Mouse (Mus musculus): ENCODE results near the gene Nr2c2. TPM values are rescaled to one million over a fixed set of nuclear protein-coding genes. Genes with fewer than 3 reads are reported as not detected.

The Nr2c2 gene
- total RNA-seq, 1 experiment = 20.8 TPM

DNA sequence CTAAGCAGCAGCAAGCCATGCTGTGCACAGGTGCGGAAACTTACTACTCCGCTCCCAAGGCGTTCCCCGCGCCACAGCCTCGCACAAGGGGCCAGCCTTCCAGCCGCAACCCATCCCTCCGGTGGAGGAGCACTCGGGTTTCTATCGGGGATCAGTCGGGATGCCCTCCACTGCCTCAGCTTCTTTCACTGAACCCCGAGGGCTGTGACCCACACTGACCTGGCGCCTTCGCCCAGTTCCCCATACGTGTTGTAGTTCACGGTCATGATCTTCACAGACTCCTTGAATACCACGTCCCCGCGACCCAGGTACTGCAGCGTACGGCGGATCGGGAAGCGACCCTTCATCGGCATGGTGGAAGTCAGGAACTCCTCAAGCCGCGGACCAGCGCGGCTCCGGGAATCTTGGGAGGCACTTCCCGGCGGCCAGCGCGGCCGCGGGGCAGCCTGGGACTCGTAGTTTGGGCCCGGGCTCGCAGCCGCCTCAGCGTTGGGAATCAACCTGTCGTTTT lies 92.5 kb downstream of the Nr2c2 start, which contains the start of gene Mrps25:
Mrps25 (minus strand) TSS at position 413 of the 511 bp plus-strand sequence.
- Histone ChIP-seq H3K9ac (ENCODE audit: insufficient read depth, low read depth, low read length, poor library complexity, severe bottlenecking) (peak within 1 kb of the TSS; percentile 96), H3K9me3 (ENCODE audit: control insufficient read depth, insufficient read depth, low read depth, low read length) (no peaks in the 10 kb centered on the region), H3K4me3 (ENCODE audit: insufficient read depth in 1 of 2, low read depth in 1 of 2, low read length in 2 of 2, poor library complexity in 1 of 2, severe bottlenecking in 1 of 2) (peak within 1 kb of the TSS; percentile 84 to 87), H3K27ac (ENCODE audit: insufficient read depth, low read depth, low read length, poor library complexity, severe bottlenecking) (no peak within 1 kb of the TSS), H3K4me1 (ENCODE audit: control insufficient read depth in 2 of 2, insufficient read depth in 2 of 2, low read length in 2 of 2, poor library complexity in 1 of 2) (peaks cover 0 to 5% of the 10 kb centered on the region in 2 experiments; a peak in 1 of 4 replicates), H3K36me3 (ENCODE audit: control insufficient read depth, insufficient read depth, low read length, poor library complexity, severe bottlenecking) (peaks cover 4% of the 10 kb centered on the region)
- TF ChIP-seq ZC3H11A (IDR thresholded peaks at IDR 0.05; ENCODE audit: borderline replicate concordance, low read depth, low read length) (no peak), CHD2 (IDR thresholded peaks at IDR 0.05; ENCODE audit: low read depth, low read length) (no peak), MAFK (IDR thresholded peaks at IDR 0.05; ENCODE audit: insufficient read depth, low read depth, low read length) (no peak), HCFC1 (IDR thresholded peaks at IDR 0.05; ENCODE audit: borderline replicate concordance, insufficient read depth, low read length) (peak; percentile 97), ZNF384 (IDR thresholded peaks at IDR 0.05; ENCODE audit: low read depth, low read length) (no peak)
- DNase-seq (ENCODE audit: low read depth, low spot score) = peak; percentile 53
- in situ Hi-C loops (cut with MboI; ENCODE audit: low sequenced_read_pairs in 2 of 2, unreplicated experiment in 2 of 2) = no loop called here

- Histone ChIP-seq H3K9ac (ENCODE audit: insufficient read depth, low read depth, low read length, poor library complexity, severe bottlenecking) (peak overlapping the region; percentile 6; the same call in 1 of the 2 replicates), H3K36me3 (ENCODE audit: control insufficient read depth, insufficient read depth, low read length, poor library complexity, severe bottlenecking) (peaks cover 7% of the 10 kb centered on the region), H3K27ac (ENCODE audit: insufficient read depth, low read depth, low read length, poor library complexity, severe bottlenecking) (no peak overlapping the region), H3K9me3 (ENCODE audit: control insufficient read depth, insufficient read depth, low read depth, low read length) (no peaks in the 10 kb centered on the region), H3K4me3 (ENCODE audit: insufficient read depth in 1 of 2, low read depth in 1 of 2, low read length in 2 of 2, poor library complexity in 1 of 2, severe bottlenecking in 1 of 2) (peak overlapping the region; percentile 84 to 87), H3K4me1 (ENCODE audit: control insufficient read depth in 2 of 2, insufficient read depth in 2 of 2, low read length in 2 of 2, poor library complexity in 1 of 2) (peaks cover 0 to 5% of the 10 kb centered on the region in 2 experiments; a peak in 1 of 4 replicates)
- in situ Hi-C loops (cut with MboI; ENCODE audit: low sequenced_read_pairs in 2 of 2, unreplicated experiment in 2 of 2) = no loop called here
- TF ChIP-seq HCFC1 (IDR thresholded peaks at IDR 0.05; ENCODE audit: borderline replicate concordance, insufficient read depth, low read length) (no peak), ZNF384 (IDR thresholded peaks at IDR 0.05; ENCODE audit: low read depth, low read length) (no peak), MAFK (IDR thresholded peaks at IDR 0.05; ENCODE audit: insufficient read depth, low read depth, low read length) (no peak), CHD2 (IDR thresholded peaks at IDR 0.05; ENCODE audit: low read depth, low read length) (no peak), ZC3H11A (IDR thresholded peaks at IDR 0.05; ENCODE audit: borderline replicate concordance, low read depth, low read length) (no peak)
- DNase-seq (ENCODE audit: low read depth, low spot score) = no peak
Measured at GRCm38 (mm10) chr6:92184178-92184577, 93.0 kb downstream of the Nr2c2 start.

- no peak for DNase-seq (ENCODE audit: low read depth, low spot score)
- TF ChIP-seq ZC3H11A (IDR thresholded peaks at IDR 0.05; ENCODE audit: borderline replicate concordance, low read depth, low read length) (no peak), HCFC1 (IDR thresholded peaks at IDR 0.05; ENCODE audit: borderline replicate concordance, insufficient read depth, low read length) (no peak), ZNF384 (IDR thresholded peaks at IDR 0.05; ENCODE audit: low read depth, low read length) (no peak), CHD2 (IDR thresholded peaks at IDR 0.05; ENCODE audit: low read depth, low read length) (no peak)
- H3K4me3 ChIP-seq (ENCODE audit: insufficient read depth in 1 of 2, low read depth in 1 of 2, low read length in 2 of 2, poor library complexity in 1 of 2, severe bottlenecking in 1 of 2) = no peak overlapping the region
- no peak overlapping the region for H3K9ac ChIP-seq (ENCODE audit: insufficient read depth, low read depth, low read length, poor library complexity, severe bottlenecking)
- H3K4me1 ChIP-seq (ENCODE audit: control insufficient read depth in 2 of 2, insufficient read depth in 2 of 2, low read length in 2 of 2, poor library complexity in 1 of 2) = no peaks in the 10 kb centered on the region
- in situ Hi-C loops (cut with MboI; ENCODE audit: low sequenced_read_pairs in 2 of 2, unreplicated experiment in 2 of 2) = no loop called here
- peaks cover 5% of the 10 kb centered on the region; the same call in 1 of the 2 replicates for H3K9me3 ChIP-seq (ENCODE audit: control insufficient read depth, insufficient read depth, low read depth, low read length)
- H3K36me3 ChIP-seq (ENCODE audit: control insufficient read depth, insufficient read depth, low read length, poor library complexity, severe bottlenecking) = peaks cover 13% of the 10 kb centered on the region
- no peak overlapping the region for H3K27ac ChIP-seq (ENCODE audit: insufficient read depth, low read depth, low read length, poor library complexity, severe bottlenecking)
Measured at GRCm38 (mm10) chr6:92199414-92199813, 108.2 kb downstream of the Nr2c2 start.

DNA sequence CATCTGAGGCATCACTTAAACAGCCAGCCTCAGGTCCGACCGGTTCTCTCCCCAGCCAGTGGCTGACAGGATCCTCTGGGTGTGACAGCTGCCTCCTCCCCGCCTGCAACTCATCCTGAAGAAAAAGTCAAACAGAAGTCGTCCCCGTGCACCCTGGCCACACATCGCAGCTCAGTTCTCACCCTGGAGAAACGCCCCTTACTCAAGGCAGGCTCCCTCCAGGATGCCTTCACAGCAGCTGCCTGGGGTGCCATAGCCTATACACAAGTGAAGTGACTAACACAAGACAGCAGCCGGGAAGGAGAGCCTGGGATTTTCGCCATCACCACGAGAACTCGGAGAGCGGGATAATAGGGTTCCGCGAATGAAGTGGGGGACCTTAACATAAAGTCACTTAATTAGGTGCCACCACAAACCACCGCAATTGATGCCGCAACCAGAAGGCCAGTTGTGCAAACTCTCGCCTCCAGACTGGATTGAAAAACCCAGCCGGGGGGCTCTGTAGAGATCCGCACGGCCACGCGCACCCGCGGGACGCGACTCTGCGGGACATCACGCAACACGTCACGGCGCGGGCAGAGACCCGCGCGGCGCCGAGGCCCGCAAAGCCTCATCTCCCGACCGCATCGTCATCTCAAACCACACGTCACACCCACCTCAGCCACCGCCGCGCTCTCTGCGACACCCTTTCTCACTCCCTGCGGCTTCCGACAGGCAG lies 123.0 kb downstream of the Nr2c2 start:
- H3K27ac ChIP-seq (ENCODE audit: insufficient read depth, low read depth, low read length, poor library complexity, severe bottlenecking) = peak overlapping the region; percentile 52; the same call in 1 of the 2 replicates
- no peaks in the 10 kb centered on the region; the same call in 1 of the 2 replicates for H3K36me3 ChIP-seq (ENCODE audit: control insufficient read depth, insufficient read depth, low read length, poor library complexity, severe bottlenecking)
- DNase-seq (ENCODE audit: low read depth, low spot score) = peak; percentile 3
- no peaks in the 10 kb centered on the region for H3K9me3 ChIP-seq (ENCODE audit: control insufficient read depth, insufficient read depth, low read depth, low read length)
- peak overlapping the region; percentile 90 to 98 for H3K4me3 ChIP-seq (ENCODE audit: insufficient read depth in 1 of 2, low read depth in 1 of 2, low read length in 2 of 2, poor library complexity in 1 of 2, severe bottlenecking in 1 of 2)
- in situ Hi-C loops (cut with MboI; ENCODE audit: low sequenced_read_pairs in 2 of 2, unreplicated experiment in 2 of 2) = no loop called here
- peak overlapping the region; percentile 98 for H3K9ac ChIP-seq (ENCODE audit: insufficient read depth, low read depth, low read length, poor library complexity, severe bottlenecking)
- peaks cover 2 to 4% of the 10 kb centered on the region in 2 experiments; a peak in 1 of 4 replicates for H3K4me1 ChIP-seq (ENCODE audit: control insufficient read depth in 2 of 2, insufficient read depth in 2 of 2, low read length in 2 of 2, poor library complexity in 1 of 2)
- TF ChIP-seq HCFC1 (IDR thresholded peaks at IDR 0.05; ENCODE audit: borderline replicate concordance, insufficient read depth, low read length) (no peak), ZNF384 (IDR thresholded peaks at IDR 0.05; ENCODE audit: low read depth, low read length) (no peak), CHD2 (IDR thresholded peaks at IDR 0.05; ENCODE audit: low read depth, low read length) (no peak), MAFK (IDR thresholded peaks at IDR 0.05; ENCODE audit: insufficient read depth, low read depth, low read length) (no peak), ZC3H11A (IDR thresholded peaks at IDR 0.05; ENCODE audit: borderline replicate concordance, low read depth, low read length) (no peak)

Measured in ES-E14 (cell line).